Mouse (Mus musculus) splenic B cell, adult 2 months (primary cell): ENCODE results near the gene Srp9.

Source experiments
- DNase-seq: peaks from one replicate; pipeline ENCODE4 v3.0.0-alpha.2; 2011; ENCODE audit warnings: low read depth, low spot score
- H3K27me3 ChIP-seq: 2 replicates; pipeline ENCODE4 v1.6.1; 2012; ENCODE audit warnings: mild to moderate bottlenecking, low read length, moderate library complexity, mixed read lengths; ENCODE audit not compliant: control insufficient read depth, poor library complexity, insufficient read depth, severe bottlenecking
- H3K36me3 ChIP-seq: 2 replicates; pipeline ENCODE4 v1.6.1; 2012; ENCODE audit warnings: mild to moderate bottlenecking, low read length, moderate library complexity, mixed read lengths; ENCODE audit not compliant: control insufficient read depth, poor library complexity, insufficient read depth, severe bottlenecking

Gene Srp9

DNA sequence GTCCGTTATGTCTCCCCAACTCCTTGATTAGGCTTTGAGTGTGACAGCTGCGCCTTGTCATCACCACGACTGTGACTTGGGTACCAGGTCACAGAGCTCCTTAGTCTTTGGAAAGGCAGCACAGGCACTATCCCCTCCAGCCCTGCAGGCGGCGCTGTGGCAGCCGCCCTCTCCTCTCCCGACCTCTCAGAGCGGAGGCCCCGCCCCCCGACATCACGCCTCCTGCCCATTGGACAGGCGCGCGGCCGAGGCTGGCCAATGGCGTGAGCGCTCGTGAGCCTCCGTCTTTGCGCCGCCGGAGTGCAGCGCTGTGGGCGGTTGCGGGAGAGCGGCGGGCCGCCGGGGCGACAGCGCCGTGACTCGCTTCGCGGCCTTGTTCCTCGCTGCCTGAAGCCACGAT, at the start of gene Srp9:
TSS of gene Srp9 (plus strand) at position 232 of the 400 bp plus-strand sequence.
- peak; percentile 98 for DNase-seq
- Histone ChIP-seq H3K36me3 (no peaks in the 10 kb centered on the region; the same call in none of the 2 replicates), H3K27me3 (peaks cover 1% of the 10 kb centered on the region; the same call in 1 of the 2 replicates)

DNA sequence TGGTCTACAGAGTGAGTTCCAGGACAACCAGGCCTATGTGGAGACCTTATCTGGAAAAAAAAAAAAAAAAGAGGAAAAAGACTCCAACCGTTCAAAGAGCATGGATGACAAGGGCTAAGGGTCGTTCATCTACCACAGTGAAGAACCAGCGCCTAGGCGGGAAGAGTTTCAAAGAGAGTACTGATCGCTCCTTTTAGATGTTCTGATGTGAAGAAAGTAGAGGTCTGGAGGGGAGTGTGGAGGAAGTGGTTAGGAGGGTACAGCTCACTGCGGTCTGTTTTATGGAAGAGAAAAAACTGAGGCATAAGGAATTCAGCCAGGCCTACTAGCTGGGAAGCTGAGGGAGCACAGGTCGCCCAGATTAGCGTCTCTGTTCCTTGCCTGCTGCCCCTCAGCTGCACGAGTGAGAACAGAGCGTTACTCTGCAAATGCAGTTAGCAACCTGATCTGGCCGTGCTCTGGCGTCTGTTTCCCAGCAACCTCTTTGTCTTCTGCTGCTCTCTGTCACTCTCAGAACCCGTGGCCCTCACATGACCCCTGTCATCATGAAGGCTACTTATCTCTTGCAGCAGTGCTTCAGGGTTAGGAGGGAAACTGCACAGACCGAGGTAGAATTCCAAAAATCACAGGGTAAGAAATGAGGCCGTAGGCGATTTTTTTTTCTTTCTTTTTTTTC, 42.7 kb upstream of the Srp9 start:
- Histone ChIP-seq H3K36me3 (no peaks in the 10 kb centered on the region), H3K27me3 (no peaks in the 10 kb centered on the region)
- no peak for DNase-seq

DNA sequence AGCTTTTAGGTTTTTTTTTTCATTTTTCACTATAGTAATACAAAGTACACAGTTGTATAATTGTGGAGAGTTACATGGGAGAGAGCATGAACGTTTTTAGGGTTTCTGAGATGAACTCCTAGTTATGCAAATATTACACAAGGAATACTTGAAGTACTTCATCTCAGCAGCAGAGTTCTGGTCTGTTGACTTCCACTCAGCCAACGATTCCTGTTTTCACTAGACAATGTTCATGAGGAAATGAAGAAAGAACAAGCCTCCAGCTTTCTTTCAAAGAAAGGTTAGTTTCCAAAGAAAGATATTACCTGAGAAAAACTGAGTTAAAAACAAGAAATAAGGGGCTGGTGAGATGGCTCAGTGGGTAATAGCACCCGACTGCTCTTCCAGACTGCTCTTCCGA, 41.1 kb upstream of the Srp9 start:
- H3K27me3 ChIP-seq, result no peaks in the 10 kb centered on the region
- H3K36me3 ChIP-seq, result no peaks in the 10 kb centered on the region
- no peak for DNase-seq

DNA sequence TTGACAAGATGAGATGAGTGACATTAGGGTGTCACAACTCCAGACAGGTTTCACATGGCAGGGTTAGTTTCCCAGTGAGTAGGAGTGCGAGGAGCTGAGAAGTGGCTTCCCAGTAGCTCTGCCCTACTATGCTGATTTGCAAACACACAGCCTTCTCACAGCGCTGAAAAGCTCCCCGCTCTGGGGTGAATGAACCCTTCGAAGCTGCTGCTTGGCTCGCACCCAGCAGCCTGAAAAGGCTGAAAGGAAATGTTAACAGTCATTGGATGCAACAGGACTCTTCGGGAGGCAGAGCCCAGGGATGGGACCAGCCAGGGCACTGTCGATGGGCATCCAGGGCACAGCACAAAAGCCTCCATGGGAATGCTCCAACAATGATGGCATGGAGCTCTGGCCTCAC, 37.8 kb upstream of the Srp9 start:
- H3K36me3 ChIP-seq, result no peaks in the 10 kb centered on the region
- H3K27me3 ChIP-seq, result no peaks in the 10 kb centered on the region
- DNase-seq, result no peak

DNA sequence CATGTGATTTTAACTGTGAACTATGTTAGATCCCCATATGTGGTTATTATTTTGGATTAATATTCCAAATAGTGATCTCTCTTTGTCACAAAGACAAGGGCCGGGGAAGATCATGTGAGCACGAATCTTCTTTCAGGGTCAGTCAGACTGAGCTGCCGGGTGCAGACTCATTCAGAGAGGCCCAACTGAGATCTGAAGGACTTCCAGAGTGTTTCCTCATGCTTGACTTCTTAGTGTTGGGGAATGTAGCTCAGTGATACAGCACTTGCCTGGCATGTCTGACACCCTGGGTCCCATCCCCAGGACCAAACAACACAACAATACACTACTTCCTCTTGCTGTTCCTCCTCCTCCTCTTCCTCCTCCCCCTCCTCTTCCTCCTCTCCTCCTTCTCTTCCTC, 37.2 kb upstream of the Srp9 start:
- no peaks in the 10 kb centered on the region for H3K27me3 ChIP-seq
- DNase-seq, result no peak
- H3K36me3 ChIP-seq, result no peaks in the 10 kb centered on the region

DNA sequence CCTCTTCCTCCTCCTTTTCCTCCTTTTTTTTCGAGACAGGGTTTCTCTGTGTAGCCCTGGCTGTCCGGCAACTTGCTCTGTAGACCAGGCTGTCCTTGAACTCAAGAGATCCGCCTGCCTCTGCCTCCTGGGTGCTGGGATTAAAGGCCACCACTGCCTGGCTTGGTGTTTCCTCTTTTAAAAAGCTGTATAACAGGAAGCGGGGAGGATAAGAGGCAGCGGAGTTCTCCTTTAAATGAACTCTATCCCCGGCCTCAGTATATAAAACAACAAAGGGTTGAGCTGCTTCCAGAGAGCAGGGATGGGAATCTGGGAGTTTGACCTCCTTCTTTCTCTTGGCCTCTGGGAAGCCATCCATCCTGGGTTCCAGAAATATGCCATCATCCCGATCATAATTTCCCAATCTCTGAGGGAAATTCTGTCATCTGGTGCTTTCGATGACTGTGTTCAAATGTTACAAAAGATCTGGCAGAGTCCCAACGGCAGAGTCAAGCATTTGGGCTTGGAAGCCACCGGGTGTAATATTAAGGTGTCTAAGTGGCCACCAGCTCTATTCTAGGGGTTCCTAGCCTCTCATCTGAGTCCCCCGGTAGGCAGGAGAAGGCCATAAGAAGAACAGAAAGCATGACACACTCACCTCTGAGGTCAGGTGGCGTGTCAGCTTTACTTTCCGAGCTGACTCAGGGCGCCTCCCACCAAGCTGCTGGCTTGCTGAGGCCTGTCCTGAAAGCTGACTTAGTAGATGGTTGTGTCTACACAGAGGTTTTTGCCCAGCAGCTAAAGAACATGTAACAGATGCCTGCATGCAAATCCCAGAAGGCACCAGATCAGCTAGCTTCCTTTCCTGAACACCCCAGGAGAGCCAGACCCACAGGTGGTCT, 36.5 kb upstream of the Srp9 start:
- Histone ChIP-seq H3K27me3 (no peaks in the 10 kb centered on the region), H3K36me3 (no peaks in the 10 kb centered on the region)
- no peak for DNase-seq

DNA sequence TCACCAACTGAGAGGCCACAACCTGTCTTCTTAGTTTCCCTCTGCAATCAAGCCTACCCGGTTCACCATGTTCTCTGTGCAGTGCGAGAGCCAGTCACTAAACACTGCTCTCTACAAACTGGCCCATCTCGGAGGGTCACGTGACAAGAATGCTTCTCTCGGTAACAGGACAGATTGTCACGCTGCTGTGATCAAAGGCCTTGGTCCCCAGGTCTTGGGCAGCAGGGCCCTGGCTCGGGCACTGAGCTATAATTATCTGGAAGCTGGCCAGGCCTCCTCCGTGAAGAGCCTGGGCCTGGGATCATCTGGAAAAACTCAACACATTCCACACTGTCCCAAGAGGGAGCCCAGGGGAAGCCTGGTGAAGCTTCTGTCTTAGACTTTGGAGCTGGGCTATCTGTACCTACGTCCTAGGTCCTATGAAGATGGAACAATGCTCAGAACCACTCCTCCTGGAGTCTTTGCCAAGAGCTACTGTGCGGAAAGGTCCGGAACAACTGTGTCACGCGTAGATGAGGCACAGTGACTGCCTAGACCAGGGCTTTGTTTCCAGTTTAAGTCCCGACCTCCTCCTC, 35.6 kb upstream of the Srp9 start:
- DNase-seq, result no peak
- H3K27me3 ChIP-seq, result no peaks in the 10 kb centered on the region
- no peaks in the 10 kb centered on the region for H3K36me3 ChIP-seq

DNA sequence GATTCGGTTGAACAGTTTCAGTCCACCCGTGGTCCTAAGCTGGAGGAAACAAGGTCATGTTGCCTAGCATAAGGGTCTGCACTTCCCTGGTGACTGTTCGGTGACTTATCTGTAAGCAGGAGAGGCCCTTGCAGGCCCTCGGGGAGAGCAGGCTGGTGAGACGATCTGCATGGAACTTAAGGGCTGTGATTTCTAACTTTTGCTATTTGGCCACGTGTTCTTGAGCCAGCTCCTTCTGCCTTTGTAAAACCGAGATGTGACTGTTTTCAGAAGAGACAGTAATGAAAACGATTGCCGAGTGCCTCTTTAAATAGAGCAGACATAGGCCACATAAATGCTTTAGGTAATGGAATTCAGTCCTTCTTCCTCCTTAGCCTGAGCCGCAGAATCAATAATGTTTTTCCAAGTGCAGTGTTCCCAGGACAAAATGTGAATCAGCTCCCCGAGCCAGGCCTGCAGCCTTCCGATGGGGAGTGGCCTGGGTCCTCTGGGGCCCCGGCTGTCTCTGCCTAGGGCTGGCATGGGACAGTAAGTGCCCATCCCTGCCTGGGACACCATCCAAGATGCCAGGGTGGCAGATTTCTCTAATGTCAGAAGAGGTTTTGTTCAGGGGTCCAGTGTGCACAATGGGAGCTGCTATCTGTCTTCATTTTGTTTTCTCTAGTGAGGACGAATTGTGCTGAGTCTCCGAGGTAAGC, 34.8 kb upstream of the Srp9 start:
- DNase-seq, result no peak
- Histone ChIP-seq H3K27me3 (no peaks in the 10 kb centered on the region), H3K36me3 (no peaks in the 10 kb centered on the region)

DNA sequence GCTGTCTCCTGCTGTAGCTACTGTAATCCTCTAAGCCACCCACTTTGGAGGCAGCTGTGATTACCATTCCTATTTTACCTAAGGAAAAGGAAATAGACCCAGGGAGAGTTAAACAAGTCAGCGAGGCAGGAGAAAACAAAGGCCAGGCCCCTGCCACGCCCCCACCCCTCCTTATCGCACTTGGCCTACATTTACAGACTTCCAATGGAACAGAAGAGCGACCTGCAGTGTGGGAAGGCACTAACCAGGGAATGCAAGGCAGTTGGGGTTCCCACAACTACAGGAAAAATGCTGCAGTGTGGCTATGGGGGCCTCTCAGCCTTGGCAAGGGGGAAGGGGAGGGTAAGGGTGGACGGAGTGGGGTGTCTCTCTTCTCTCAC, 34.2 kb upstream of the Srp9 start:
- Histone ChIP-seq H3K36me3 (no peaks in the 10 kb centered on the region), H3K27me3 (no peaks in the 10 kb centered on the region)
- DNase-seq, result no peak

DNA sequence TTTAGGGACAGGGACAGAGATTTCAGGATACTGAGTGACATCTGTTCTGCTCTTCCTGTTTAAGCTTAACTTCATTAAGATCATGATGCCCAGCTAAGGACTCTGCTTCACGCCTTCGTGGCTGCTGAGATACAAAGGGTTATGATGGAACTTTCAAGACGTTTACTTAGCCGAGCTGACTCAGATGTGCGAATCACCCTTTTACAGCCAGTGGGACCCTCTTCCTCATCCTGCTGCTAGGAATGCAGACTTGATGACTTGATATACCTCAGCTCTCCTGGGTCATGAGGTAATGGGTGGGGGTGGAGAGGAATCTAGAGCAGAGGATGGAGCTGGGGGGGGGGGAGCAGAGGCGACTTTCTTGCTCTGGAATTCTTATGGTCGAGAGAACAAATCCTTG, 33.3 kb upstream of the Srp9 start:
- no peak for DNase-seq
- H3K36me3 ChIP-seq, result no peaks in the 10 kb centered on the region
- no peaks in the 10 kb centered on the region for H3K27me3 ChIP-seq

DNA sequence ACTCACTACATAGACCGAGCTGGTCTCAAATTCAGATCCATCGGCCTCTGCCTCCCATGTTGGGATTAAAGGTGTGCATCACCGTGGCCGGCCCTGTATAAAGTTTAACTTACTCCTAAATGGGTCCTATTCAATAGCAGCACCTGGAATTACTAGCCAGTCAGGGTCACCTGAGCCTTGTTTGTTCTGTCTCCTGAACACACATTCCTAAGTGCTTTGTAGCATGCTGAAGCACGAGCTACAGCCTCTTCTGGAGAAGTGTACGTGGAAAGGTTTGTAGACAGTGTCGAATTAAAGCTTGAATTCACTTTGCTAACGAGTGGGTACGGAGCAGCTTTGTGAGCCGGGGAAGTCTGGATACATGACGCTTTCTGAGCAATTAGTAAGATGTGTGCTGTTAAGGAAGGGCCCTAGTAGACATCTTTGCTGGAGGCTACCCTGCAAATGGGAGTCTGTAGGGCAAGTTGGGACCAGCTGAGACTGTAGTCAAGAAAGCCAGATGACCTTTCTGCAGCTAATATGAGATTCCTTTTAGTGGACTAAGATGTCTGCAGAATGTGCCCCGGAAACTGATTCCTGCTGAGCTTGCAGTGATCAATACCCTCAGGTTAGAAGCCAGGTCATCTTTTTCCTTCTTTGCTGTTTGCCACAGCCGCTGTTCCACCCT, 32.7 kb upstream of the Srp9 start:
- no peaks in the 10 kb centered on the region for H3K27me3 ChIP-seq
- DNase-seq, result no peak
- no peaks in the 10 kb centered on the region for H3K36me3 ChIP-seq

DNA sequence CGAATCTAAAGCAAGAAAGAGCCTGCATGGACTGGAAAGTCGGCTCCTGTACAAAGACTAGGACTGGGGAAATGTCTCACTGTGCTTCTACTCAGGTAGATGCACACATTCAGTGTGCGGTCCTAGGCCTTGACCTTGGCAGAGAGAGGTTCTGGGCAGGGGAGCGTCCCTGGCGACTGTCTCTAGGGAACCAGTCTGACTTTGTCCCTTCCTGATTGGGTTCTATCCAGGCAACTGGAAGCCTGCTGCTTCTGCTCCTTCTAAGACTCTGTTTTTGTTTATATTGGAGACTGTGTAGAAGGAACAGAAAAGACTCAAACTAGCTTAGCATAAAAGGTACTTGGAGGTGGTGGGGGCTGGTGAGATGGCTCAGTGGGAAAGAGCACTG, 32.1 kb upstream of the Srp9 start:
- no peaks in the 10 kb centered on the region for H3K27me3 ChIP-seq
- DNase-seq, result no peak

DNA sequence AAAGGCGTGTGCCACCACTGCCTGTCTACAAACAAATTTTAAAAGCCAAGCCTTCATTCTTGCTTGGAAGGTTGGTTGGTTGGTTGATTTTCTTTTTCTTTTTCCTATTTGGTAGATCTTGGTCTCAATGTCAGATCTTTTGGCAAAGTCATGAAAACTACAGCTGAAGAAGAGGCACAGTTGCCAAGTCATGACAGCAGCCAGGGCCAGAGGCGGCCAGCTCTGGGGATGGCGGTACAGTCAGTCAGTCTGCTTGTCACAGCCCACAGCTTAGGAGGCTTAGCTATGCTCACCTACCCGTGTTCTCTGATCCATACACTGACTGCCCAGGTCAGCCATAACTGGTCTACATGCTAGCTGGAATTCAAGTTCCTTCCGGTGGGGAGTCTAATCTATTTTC, 31.1 kb upstream of the Srp9 start:
- Histone ChIP-seq H3K27me3 (no peaks in the 10 kb centered on the region), H3K36me3 (no peaks in the 10 kb centered on the region)
- no peak for DNase-seq

More for the DNA sequence above, 32.1 kb upstream of the Srp9 start:
- no peaks in the 10 kb centered on the region for H3K36me3 ChIP-seq

DNA sequence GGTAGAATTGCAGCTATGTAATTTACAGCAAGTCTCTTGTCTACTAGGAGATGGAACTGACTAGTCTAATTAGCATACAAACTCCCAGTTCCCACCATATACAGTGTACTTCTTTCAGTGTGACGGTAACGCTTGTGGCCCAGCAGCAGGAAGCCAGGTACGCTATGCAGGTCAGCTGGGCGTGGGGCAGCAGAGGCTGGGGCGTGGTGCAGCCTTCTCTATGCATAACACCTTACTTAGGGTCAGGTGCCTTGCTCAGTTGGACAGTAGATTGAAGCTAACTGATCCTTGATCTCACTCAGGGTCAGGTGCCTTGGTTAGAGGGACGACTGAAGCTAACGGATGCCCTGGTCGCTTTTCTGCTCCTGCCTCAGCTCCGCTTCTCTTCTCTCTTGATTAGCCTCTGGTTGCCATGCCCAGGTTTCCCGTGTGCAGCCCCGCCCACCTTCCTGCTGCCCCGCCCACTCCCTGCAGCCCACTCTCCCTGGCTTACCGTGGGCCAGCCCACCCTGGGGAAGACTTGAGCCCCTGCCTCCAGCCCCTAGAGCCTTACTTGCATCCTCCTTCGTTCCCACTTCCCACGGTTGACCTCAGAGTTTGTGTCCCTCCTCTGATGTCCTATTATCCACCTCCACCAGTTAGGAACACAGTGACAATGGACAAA, 29.9 kb upstream of the Srp9 start:
- no peaks in the 10 kb centered on the region for H3K27me3 ChIP-seq
- DNase-seq, result no peak
- H3K36me3 ChIP-seq, result no peaks in the 10 kb centered on the region
